Mouse (Mus musculus) neural tube, embryonic 15.5 days (tissue): ENCODE results near the gene Mta1. TPM values are rescaled to one million over a fixed set of nuclear protein-coding genes. Genes with fewer than 3 reads are reported as not detected.

Experiments used
- ATAC-seq: fragments of 200-750 bp; cut with Nextera tagmentation; 2 replicates; pipeline ENCODE4 v1.8.0; 2017; ENCODE audit warnings: mild to moderate bottlenecking, moderate TSS enrichment, moderate library complexity; ENCODE audit not compliant: low FRiP score
- H3K27ac ChIP-seq: fragments of 300-500 bp; sonication (generic); replicated peaks from 2 replicates; pipeline ENCODE4 v1.5.1; 2015; ENCODE audit warnings: mild to moderate bottlenecking, inconsistent platforms
- H3K27me3 ChIP-seq: fragments of 300-500 bp; sonication (generic); replicated peaks from 2 replicates; pipeline ENCODE4 v1.6.1; 2015; ENCODE audit warnings: inconsistent platforms
- H3K36me3 ChIP-seq: fragments of 300-500 bp; sonication (generic); 2 replicates; pipeline ENCODE4 v1.6.1; 2015; ENCODE audit warnings: inconsistent platforms
- H3K4me1 ChIP-seq: fragments of 300-500 bp; sonication (generic); 2 replicates; pipeline ENCODE4 v1.6.1; 2015; ENCODE audit warnings: inconsistent platforms
- H3K4me2 ChIP-seq: fragments of 300-500 bp; sonication (generic); 2 replicates; pipeline ENCODE4 v1.6.1; 2015; ENCODE audit warnings: inconsistent platforms, mild to moderate bottlenecking, moderate library complexity
- H3K4me3 ChIP-seq: fragments of 300-500 bp; sonication (generic); replicated peaks from 2 replicates; pipeline ENCODE4 v1.5.1; 2015; ENCODE audit warnings: mild to moderate bottlenecking, inconsistent platforms
- H3K9ac ChIP-seq: fragments of 300-500 bp; sonication (generic); replicated peaks from 2 replicates; pipeline ENCODE4 v1.6.1; 2015; ENCODE audit warnings: mild to moderate bottlenecking, inconsistent platforms
- H3K9me3 ChIP-seq: fragments of 300-500 bp; sonication (generic); replicated peaks from 2 replicates; pipeline ENCODE4 v1.6.1; 2016; ENCODE audit warnings: inconsistent platforms
- whole genome bisulfite sequencing: fragments of 180-500 bp; shearing (Covaris S2); methylation state at CpG from one replicate; pipeline ENCODE4 v1.1.7; 2015; ENCODE audit warnings: mixed read lengths; 5-methylcytosine and 5-hydroxymethylcytosine counted together
- polyA plus RNA-seq: library from polyadenylated mRNA; unstranded; fragments of >200 nt; fragmentation: Nextera tagmentation; extraction: Ambion mirVana; gene quantifications from 2 replicates; pipeline ENCODE4 v1.2.1, GENCODE M21; 2015

The Mta1 gene
- polyA plus RNA-seq = 14.3 and 15.0 TPM in 2 replicates

GRCm38 (mm10) chr12:113097749-113098281, at the start of gene Mta1:
Mta1 (plus strand) TSS chr12:113098278.
- Histone ChIP-seq H3K4me1 (peaks cover 52% of the 10 kb centered on the region), H3K9ac (peak within 1 kb of the TSS; percentile 98), H3K27me3 (no peaks in the 10 kb centered on the region), H3K4me2 (peak within 1 kb of the TSS; percentile 96), H3K4me3 (peak within 1 kb of the TSS; percentile 93), H3K27ac (peak within 1 kb of the TSS; percentile 89), H3K9me3 (no peaks in the 10 kb centered on the region), H3K36me3 (no peaks in the 10 kb centered on the region)
- WGBS = 1% methylated on average over 20 of the region's 53 CpGs
- ATAC-seq = peak; percentile 77

GRCm38 (mm10) chr12:113049836-113050235, 48.2 kb upstream of the Mta1 start:
- Histone ChIP-seq H3K9me3 (no peaks in the 10 kb centered on the region), H3K9ac (no peak overlapping the region), H3K4me3 (no peak overlapping the region), H3K4me2 (no peak overlapping the region), H3K27ac (no peak overlapping the region), H3K36me3 (peaks cover 75% of the 10 kb centered on the region), H3K27me3 (no peaks in the 10 kb centered on the region), H3K4me1 (no peaks in the 10 kb centered on the region)
- WGBS = 92% methylated on average over 9 of the region's 9 CpGs
- ATAC-seq = no peak

DNA sequence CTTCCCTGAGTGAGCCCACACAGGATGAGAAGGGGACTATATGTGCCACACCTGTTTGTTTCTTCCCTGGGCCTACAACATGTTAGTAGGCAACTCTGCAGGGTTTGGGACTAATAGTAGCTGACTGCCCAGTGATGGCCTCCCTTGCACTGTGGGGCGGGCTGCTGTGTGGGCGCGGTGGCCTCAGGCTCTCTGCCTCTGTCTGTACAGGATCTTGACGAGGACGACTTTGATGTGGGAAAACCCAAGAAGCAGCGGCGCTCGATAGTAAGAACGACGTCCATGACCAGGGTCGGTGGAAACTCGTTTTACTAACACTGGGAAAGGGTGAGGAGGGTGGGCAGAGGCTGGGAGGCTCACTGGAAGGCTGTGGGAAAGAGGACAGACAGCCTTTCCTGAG, 47.4 kb upstream of the Mta1 start:
- no peak overlapping the region for H3K4me2 ChIP-seq
- ATAC-seq = no peak
- no peak overlapping the region for H3K27ac ChIP-seq
- H3K4me3 ChIP-seq = no peak overlapping the region
- 90% methylated on average over 12 of the region's 12 CpGs for WGBS
- no peak overlapping the region for H3K9ac ChIP-seq
- peaks cover 76% of the 10 kb centered on the region for H3K36me3 ChIP-seq
- no peaks in the 10 kb centered on the region for H3K27me3 ChIP-seq
- H3K9me3 ChIP-seq = no peaks in the 10 kb centered on the region
- no peaks in the 10 kb centered on the region for H3K4me1 ChIP-seq

GRCm38 (mm10) chr12:113051628-113052403, 46.3 kb upstream of the Mta1 start:
- Histone ChIP-seq H3K27me3 (no peaks in the 10 kb centered on the region), H3K36me3 (peaks cover 78% of the 10 kb centered on the region), H3K9me3 (no peaks in the 10 kb centered on the region), H3K9ac (no peak overlapping the region), H3K27ac (no peak overlapping the region), H3K4me3 (no peak overlapping the region), H3K4me2 (no peak overlapping the region), H3K4me1 (no peaks in the 10 kb centered on the region)
- WGBS = 66% methylated on average over 9 of the region's 9 CpGs
- no peak for ATAC-seq

- WGBS = 94% methylated on average over 8 of the region's 8 CpGs
- H3K27me3 ChIP-seq = no peaks in the 10 kb centered on the region
- peaks cover 91% of the 10 kb centered on the region for H3K36me3 ChIP-seq
These were observed 42.0 kb upstream of the Mta1 start for GRCm38 (mm10) chr12:113056089-113056488.

DNA sequence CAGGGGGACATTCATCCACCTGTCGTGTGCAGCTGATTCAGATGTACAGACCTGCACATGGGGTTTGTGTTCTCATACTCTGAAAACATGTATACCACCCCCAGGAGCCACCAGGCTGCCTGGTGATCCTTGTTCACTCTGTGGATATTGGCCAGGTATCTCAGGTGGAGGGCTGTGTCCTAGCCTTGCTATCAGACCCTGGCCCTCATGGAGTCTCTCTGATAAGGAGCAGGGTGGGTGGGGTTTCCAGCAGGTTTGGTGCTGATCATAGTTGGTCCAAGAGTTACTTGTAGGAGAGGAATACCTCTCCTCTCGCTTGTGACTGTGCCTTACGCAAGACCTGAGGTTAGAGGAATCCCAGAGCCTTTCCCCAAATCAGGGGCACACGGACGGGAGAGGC, 37.9 kb upstream of the Mta1 start:
- no peaks in the 10 kb centered on the region for H3K9me3 ChIP-seq
- no peak overlapping the region for H3K27ac ChIP-seq
- no peak overlapping the region for H3K4me3 ChIP-seq
- no peaks in the 10 kb centered on the region for H3K4me1 ChIP-seq
- ATAC-seq = no peak
- no peak overlapping the region for H3K9ac ChIP-seq
- no peak overlapping the region for H3K4me2 ChIP-seq
- WGBS = 94% methylated on average over 5 of the region's 5 CpGs
- H3K27me3 ChIP-seq = no peaks in the 10 kb centered on the region
- H3K36me3 ChIP-seq = peaks cover 89% of the 10 kb centered on the region

More at GRCm38 (mm10) chr12:113056089-113056488, 42.0 kb upstream of the Mta1 start:
- Histone ChIP-seq H3K4me2 (no peak overlapping the region), H3K4me1 (no peaks in the 10 kb centered on the region), H3K4me3 (no peak overlapping the region), H3K9me3 (no peaks in the 10 kb centered on the region), H3K27ac (no peak overlapping the region), H3K9ac (no peak overlapping the region)
- no peak for ATAC-seq

- Histone ChIP-seq H3K9ac (no peak overlapping the region), H3K36me3 (peaks cover 76% of the 10 kb centered on the region), H3K9me3 (no peaks in the 10 kb centered on the region), H3K4me1 (no peaks in the 10 kb centered on the region), H3K4me2 (no peak overlapping the region), H3K27me3 (no peaks in the 10 kb centered on the region), H3K27ac (no peak overlapping the region), H3K4me3 (no peak overlapping the region)
- WGBS = 94% methylated on average over 9 of the region's 9 CpGs
- ATAC-seq = no peak
These were observed 36.5 kb upstream of the Mta1 start for GRCm38 (mm10) chr12:113061606-113062005.

DNA sequence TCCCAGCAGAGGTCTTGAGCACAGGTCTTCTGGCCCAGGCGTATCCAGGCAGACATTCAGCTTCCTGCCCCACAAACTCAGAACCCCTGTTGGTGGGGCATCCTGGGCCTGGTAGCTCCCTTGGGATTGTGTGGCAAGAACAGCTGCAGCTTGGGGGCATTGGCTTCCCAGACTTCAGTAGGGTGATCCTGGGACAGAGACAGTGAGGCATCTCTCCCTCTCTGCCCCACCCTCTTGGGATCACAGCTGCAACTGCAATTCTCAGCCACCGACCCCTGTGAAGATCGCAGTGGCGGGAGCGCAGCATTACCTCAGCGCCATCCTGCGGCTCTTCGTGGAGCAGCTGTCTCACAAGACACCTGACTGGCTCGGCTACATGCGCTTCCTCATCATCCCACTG, 35.9 kb upstream of the Mta1 start:
- Histone ChIP-seq H3K36me3 (peaks cover 72% of the 10 kb centered on the region), H3K9ac (no peak overlapping the region), H3K4me1 (no peaks in the 10 kb centered on the region), H3K4me3 (no peak overlapping the region), H3K9me3 (no peaks in the 10 kb centered on the region), H3K27ac (no peak overlapping the region), H3K4me2 (no peak overlapping the region), H3K27me3 (no peaks in the 10 kb centered on the region)
- WGBS = 83% methylated on average over 10 of the region's 10 CpGs
- ATAC-seq = no peak

- Histone ChIP-seq H3K4me3 (no peak overlapping the region), H3K27me3 (no peaks in the 10 kb centered on the region), H3K27ac (no peak overlapping the region), H3K4me1 (no peaks in the 10 kb centered on the region), H3K4me2 (no peak overlapping the region), H3K9me3 (no peaks in the 10 kb centered on the region), H3K36me3 (peaks cover 71% of the 10 kb centered on the region), H3K9ac (no peak overlapping the region)
- ATAC-seq = no peak
- 94% methylated on average over 7 of the region's 7 CpGs for WGBS
These were observed 34.4 kb upstream of the Mta1 start for GRCm38 (mm10) chr12:113063700-113064099.

DNA sequence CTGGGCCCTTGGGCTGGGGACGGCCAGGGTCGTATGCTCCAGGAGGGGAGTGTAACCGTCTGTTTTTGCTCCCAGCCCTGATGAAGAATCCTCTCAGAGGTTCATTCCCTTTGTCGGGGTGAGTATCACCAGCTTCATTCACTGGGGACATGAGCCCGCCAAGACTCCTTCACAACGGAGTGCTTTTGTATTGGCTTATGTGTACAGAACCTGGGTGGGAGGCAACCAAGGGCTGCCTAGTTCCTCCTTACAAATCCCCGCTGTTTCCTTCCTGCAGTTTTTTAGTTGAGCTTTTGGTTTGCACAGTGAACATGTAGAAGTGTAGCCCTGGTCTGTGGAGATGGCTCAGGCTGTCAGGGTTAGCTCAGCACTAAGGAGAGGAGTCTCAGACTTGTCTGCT, 30.1 kb upstream of the Mta1 start:
- Histone ChIP-seq H3K4me1 (peaks cover under 1% of the 10 kb centered on the region; the same call in 1 of the 2 replicates), H3K27ac (no peak overlapping the region), H3K4me3 (no peak overlapping the region), H3K9ac (no peak overlapping the region), H3K4me2 (no peak overlapping the region), H3K27me3 (no peaks in the 10 kb centered on the region), H3K9me3 (no peaks in the 10 kb centered on the region), H3K36me3 (peaks cover 61% of the 10 kb centered on the region)
- ATAC-seq = no peak
- 90% methylated on average over 7 of the region's 7 CpGs for WGBS

- no peak overlapping the region for H3K9ac ChIP-seq
- H3K27me3 ChIP-seq = no peaks in the 10 kb centered on the region
- no peaks in the 10 kb centered on the region for H3K9me3 ChIP-seq
- H3K4me2 ChIP-seq = no peak overlapping the region
- ATAC-seq = no peak
- H3K27ac ChIP-seq = no peak overlapping the region
- H3K36me3 ChIP-seq = peaks cover 49% of the 10 kb centered on the region
- H3K4me3 ChIP-seq = no peak overlapping the region
- peaks cover 13% of the 10 kb centered on the region for H3K4me1 ChIP-seq
- WGBS = over 99% methylated on average over 6 of the region's 6 CpGs
These were observed 28.7 kb upstream of the Mta1 start for GRCm38 (mm10) chr12:113069389-113069788.

- no peak overlapping the region for H3K9ac ChIP-seq
- no peak overlapping the region for H3K4me2 ChIP-seq
- H3K4me1 ChIP-seq = peaks cover 26% of the 10 kb centered on the region
- H3K4me3 ChIP-seq = no peak overlapping the region
- peaks cover 46% of the 10 kb centered on the region for H3K36me3 ChIP-seq
- H3K9me3 ChIP-seq = no peaks in the 10 kb centered on the region
- WGBS = 93% methylated on average over 6 of the region's 6 CpGs
- no peak for ATAC-seq
- H3K27me3 ChIP-seq = no peaks in the 10 kb centered on the region
- no peak overlapping the region for H3K27ac ChIP-seq
These were observed 26.8 kb upstream of the Mta1 start for GRCm38 (mm10) chr12:113071321-113071720.
